Mouse (Mus musculus) intestine, embryonic 14.5 days (tissue): ENCODE data around the gene Chst4. TPM values are rescaled to one million over a fixed set of nuclear protein-coding genes. Genes with fewer than 3 reads are reported as not detected.

Source experiments
- ATAC-seq: fragments of 200-750 bp; cut with Nextera tagmentation; replicated peaks from 2 replicates; pipeline ENCODE4 v1.8.0; 2017; ENCODE audit warnings: low read depth, moderate number of reproducible peaks, moderate TSS enrichment, moderate library complexity; ENCODE audit not compliant: low FRiP score, low TSS enrichment
- DNase-seq: peaks from one replicate; pipeline ENCODE4 v3.0.0-alpha.2; 2018; ENCODE audit warnings: low spot score
- H3K27ac ChIP-seq: fragments of 300-500 bp; sonication (generic); 2 replicates; pipeline ENCODE4 v1.5.1; 2014; ENCODE audit warnings: low read depth, mild to moderate bottlenecking, control low read depth
- H3K27me3 ChIP-seq: fragments of 300-500 bp; sonication (generic); replicated peaks from 2 replicates; pipeline ENCODE4 v1.6.1; 2014; ENCODE audit warnings: low read length, control low read depth; ENCODE audit not compliant: control insufficient read depth, insufficient read depth
- H3K36me3 ChIP-seq: fragments of 300-500 bp; sonication (generic); 2 replicates; pipeline ENCODE4 v1.6.1; 2014; ENCODE audit warnings: low read length, control low read depth; ENCODE audit not compliant: control insufficient read depth, insufficient read depth
- H3K4me1 ChIP-seq: fragments of 300-500 bp; sonication (generic); replicated peaks from 2 replicates; pipeline ENCODE4 v1.6.1; 2014; ENCODE audit warnings: low read length, control low read depth, mixed read lengths; ENCODE audit not compliant: control insufficient read depth, insufficient read depth
- H3K4me2 ChIP-seq: fragments of 300-500 bp; sonication (generic); 2 replicates; pipeline ENCODE4 v1.6.1; 2014; ENCODE audit warnings: low read length
- H3K4me3 ChIP-seq: fragments of 300-500 bp; sonication (generic); 2 replicates; pipeline ENCODE4 v1.5.1; 2014; ENCODE audit warnings: low read depth, low read length, control low read depth, mixed read lengths
- H3K9ac ChIP-seq: fragments of 300-500 bp; sonication (generic); 2 replicates; pipeline ENCODE4 v1.6.1; 2014; ENCODE audit warnings: mild to moderate bottlenecking, low read length
- H3K9me3 ChIP-seq: fragments of 300-500 bp; sonication (generic); 2 replicates; pipeline ENCODE4 v1.6.1; 2016; ENCODE audit warnings: low read length, control low read depth; ENCODE audit not compliant: control insufficient read depth
- WGBS: fragments of 180-500 bp; shearing (Covaris S2); extraction: QIAGEN DNeasy Blood & Tissue Kit; methylation state at CpG from one replicate; pipeline ENCODE4 v1.1.7; 2014; 5-methylcytosine and 5-hydroxymethylcytosine counted together
- polyA plus RNA-seq: library from polyadenylated mRNA; unstranded; fragments of >200 nt; fragmentation: Nextera tagmentation; extraction: Ambion mirVana; gene quantifications from 2 replicates; pipeline ENCODE4 v1.2.1, GENCODE M21; 2014

Chst4 gene
- polyA plus RNA-seq, 1 experiment from 2014 or later: 1.8 TPM

GRCm38 (mm10) chr8:109997381-109997780 lies 42.2 kb downstream of the Chst4 start:
- ATAC-seq (no peak), DNase-seq (no peak)
- H3K27me3 ChIP-seq: no peaks in the 10 kb centered on the region
- no peak overlapping the region for H3K9ac ChIP-seq
- H3K27ac ChIP-seq: no peak overlapping the region
- no peaks in the 10 kb centered on the region for H3K36me3 ChIP-seq
- no peak overlapping the region for H3K4me3 ChIP-seq
- WGBS: 90% methylated on average over 9 of the region's 9 CpGs
- no peak overlapping the region for H3K4me2 ChIP-seq
- no peaks in the 10 kb centered on the region for H3K9me3 ChIP-seq
- no peaks in the 10 kb centered on the region for H3K4me1 ChIP-seq

GRCm38 (mm10) chr8:109992951-109993350 lies 46.6 kb downstream of the Chst4 start:
- no peaks in the 10 kb centered on the region for H3K4me1 ChIP-seq
- no peak overlapping the region for H3K4me2 ChIP-seq
- no peak overlapping the region for H3K4me3 ChIP-seq
- 64% methylated on average over 1 of the region's 1 CpGs for WGBS
- no peaks in the 10 kb centered on the region for H3K9me3 ChIP-seq
- no peak for DNase-seq
- no peak overlapping the region for H3K27ac ChIP-seq
- H3K36me3 ChIP-seq: no peaks in the 10 kb centered on the region
- no peaks in the 10 kb centered on the region for H3K27me3 ChIP-seq
- H3K9ac ChIP-seq: no peak overlapping the region
- no peak for ATAC-seq

GRCm38 (mm10) chr8:109992166-109992565 lies 47.4 kb downstream of the Chst4 start:
- Histone ChIP-seq H3K4me3 (no peak overlapping the region), H3K27me3 (no peaks in the 10 kb centered on the region), H3K4me2 (no peak overlapping the region), H3K9me3 (no peaks in the 10 kb centered on the region), H3K36me3 (no peaks in the 10 kb centered on the region), H3K27ac (no peak overlapping the region), H3K4me1 (no peaks in the 10 kb centered on the region), H3K9ac (no peak overlapping the region)
- 81% methylated on average over 5 of the region's 5 CpGs for WGBS
- ATAC-seq: no peak
- DNase-seq: no peak

- no peaks in the 10 kb centered on the region for H3K4me1 ChIP-seq
- no peak within 1 kb of the TSS for H3K9ac ChIP-seq
- H3K27me3 ChIP-seq: no peaks in the 10 kb centered on the region
- H3K27ac ChIP-seq: no peak within 1 kb of the TSS
- no peaks in the 10 kb centered on the region for H3K9me3 ChIP-seq
- no peak within 1 kb of the TSS for H3K4me3 ChIP-seq
- WGBS: 75% methylated on average over 8 of the region's 8 CpGs
- ATAC-seq (no peak), DNase-seq (no peak)
- H3K36me3 ChIP-seq: no peaks in the 10 kb centered on the region
- no peak within 1 kb of the TSS for H3K4me2 ChIP-seq
Observed at GRCm38 (mm10) chr8:109990224-109990623, 49.3 kb downstream of the Chst4 start, which contains the start of gene Tat. Tat (plus strand) TSS chr8:109990437.

- WGBS: 91% methylated on average over 8 of the region's 8 CpGs
- Histone ChIP-seq H3K36me3 (no peaks in the 10 kb centered on the region), H3K4me3 (no peak overlapping the region), H3K4me2 (no peak overlapping the region), H3K27me3 (no peaks in the 10 kb centered on the region), H3K9ac (no peak overlapping the region), H3K9me3 (no peaks in the 10 kb centered on the region), H3K4me1 (no peaks in the 10 kb centered on the region), H3K27ac (no peak overlapping the region)
- no peak for DNase-seq
- no peak for ATAC-seq
Observed at GRCm38 (mm10) chr8:109989151-109989550, 50.4 kb downstream of the Chst4 start.

- no peaks in the 10 kb centered on the region for H3K9me3 ChIP-seq
- H3K4me3 ChIP-seq: no peak overlapping the region
- H3K36me3 ChIP-seq: no peaks in the 10 kb centered on the region
- no peaks in the 10 kb centered on the region for H3K4me1 ChIP-seq
- no peak overlapping the region for H3K27ac ChIP-seq
- no peaks in the 10 kb centered on the region for H3K27me3 ChIP-seq
- DNase-seq (no peak), ATAC-seq (no peak)
- 82% methylated on average over 7 of the region's 7 CpGs for WGBS
- H3K4me2 ChIP-seq: no peak overlapping the region
- H3K9ac ChIP-seq: no peak overlapping the region
Observed at GRCm38 (mm10) chr8:109987776-109988175, 51.8 kb downstream of the Chst4 start.

GRCm38 (mm10) chr8:109986384-109986783 lies 53.2 kb downstream of the Chst4 start:
- Histone ChIP-seq H3K4me2 (no peak overlapping the region), H3K27me3 (no peaks in the 10 kb centered on the region), H3K4me3 (no peak overlapping the region), H3K27ac (no peak overlapping the region), H3K9me3 (no peaks in the 10 kb centered on the region), H3K4me1 (no peaks in the 10 kb centered on the region), H3K9ac (no peak overlapping the region), H3K36me3 (no peaks in the 10 kb centered on the region)
- ATAC-seq (no peak), DNase-seq (no peak)
- 62% methylated on average over 7 of the region's 7 CpGs for WGBS

GRCm38 (mm10) chr8:109983944-109984343 lies 55.6 kb downstream of the Chst4 start:
- no peak for DNase-seq
- Histone ChIP-seq H3K4me3 (no peak overlapping the region), H3K36me3 (no peaks in the 10 kb centered on the region), H3K4me1 (no peaks in the 10 kb centered on the region), H3K9me3 (no peaks in the 10 kb centered on the region), H3K27ac (no peak overlapping the region), H3K4me2 (no peak overlapping the region), H3K9ac (no peak overlapping the region), H3K27me3 (no peaks in the 10 kb centered on the region)
- ATAC-seq: no peak
- 40% methylated on average over 5 of the region's 5 CpGs for WGBS

- no peak overlapping the region for H3K4me3 ChIP-seq
- ATAC-seq (no peak), DNase-seq (no peak)
- no peaks in the 10 kb centered on the region for H3K9me3 ChIP-seq
- H3K36me3 ChIP-seq: no peaks in the 10 kb centered on the region
- no peak overlapping the region for H3K9ac ChIP-seq
- WGBS: 78% methylated on average over 15 of the region's 15 CpGs
- no peaks in the 10 kb centered on the region for H3K4me1 ChIP-seq
- H3K27me3 ChIP-seq: no peaks in the 10 kb centered on the region
- no peak overlapping the region for H3K4me2 ChIP-seq
- no peak overlapping the region for H3K27ac ChIP-seq
Observed at GRCm38 (mm10) chr8:109982386-109983105, 57.0 kb downstream of the Chst4 start.
